In genomic region chr5:148546970-148547369, GRCm38 (mm10) we compare ENCODE assay signal across 28 mouse cellular contexts. TPM values are rescaled to one million over a fixed set of nuclear protein-coding genes. Genes with fewer than 3 reads are reported as not detected.
A peak's percentile ranks its signal among the peaks of the same experiment; 100 is the strongest.
DNase-seq lines count a peak whose midpoint lies in the region; ATAC-seq and TF ChIP-seq lines count a peak whose summit lies in the region.
"Had no signal": no experiment of that assay in that cellular context is flagged by ENCODE, and none has a peak within 500 bp of the region (broad histone marks: within the 10 kb centered on the region; RNA-seq: fewer than 3 reads in every experiment).

No protein-coding gene starts in this region.

- no peaks in the 10 kb centered on the region for H3K9me3 ChIP-seq in heart, embryonic 13.5 days
- no peaks in the 10 kb centered on the region for H3K9me3 ChIP-seq in heart, embryonic 12.5 days (replicated peaks)
- H3K9me3 ChIP-seq in liver, postnatal 0 days (ENCODE audit: low read length): no peaks in the 10 kb centered on the region
- H3K9me3 ChIP-seq in liver, embryonic 12.5 days (replicated peaks): no peaks in the 10 kb centered on the region
- H3K9me3 ChIP-seq: forebrain, embryonic 13.5 days; hindbrain, embryonic 10.5 days; hindbrain, embryonic 15.5 days; liver, embryonic 15.5 days; megakaryocyte, embryonic 14.5 days; midbrain, embryonic 12.5 days; neural tube, embryonic 12.5 days had no signal

- H3K36me3 ChIP-seq in heart, embryonic 13.5 days: no peaks in the 10 kb centered on the region
- no peaks in the 10 kb centered on the region for H3K36me3 ChIP-seq in heart, embryonic 12.5 days
- no peaks in the 10 kb centered on the region for H3K36me3 ChIP-seq in liver, postnatal 0 days (replicated peaks; ENCODE audit: insufficient read depth, low read length)
- no peaks in the 10 kb centered on the region for H3K36me3 ChIP-seq in liver, embryonic 12.5 days
- H3K36me3 ChIP-seq: hindbrain, embryonic 10.5 days; hindbrain, embryonic 15.5 days; liver, embryonic 15.5 days; midbrain, embryonic 12.5 days; neural tube, embryonic 12.5 days had no signal

- DNase-seq in liver, postnatal 0 days: no peak
- DNase-seq in adipocyte (ENCODE audit: low spot score): peak; percentile 66
- no peak for DNase-seq in urinary bladder, postnatal 4 days (ENCODE audit: low spot score in 2 of 2)
- no peak for DNase-seq in left cerebral cortex, postnatal 14 days (ENCODE audit: low spot score in 2 of 2)
- DNase-seq: adrenal gland, postnatal 10 days; cerebellum, adult 11-12 months; cerebellum, adult 9-11 months; embryo, embryonic 11 days; heart, adult 2 months; heart, postnatal 14 days; kidney, adult 9 months; liver; lung, postnatal 36 days; right cerebral cortex, postnatal 4 days; thymus, adult 18-20 months; thymus, postnatal 36 days had no signal

- intact Hi-C loops in left cerebral cortex, postnatal 14 days (cut with DNase I): loop anchor here (10.0 kb wide), 1 partner anchor 212 kb away; no protein-coding TSS in a partner anchor

- H3K27me3 ChIP-seq in heart, embryonic 13.5 days (replicated peaks): no peaks in the 10 kb centered on the region
- H3K27me3 ChIP-seq in heart, embryonic 12.5 days (replicated peaks): no peaks in the 10 kb centered on the region
- no peaks in the 10 kb centered on the region for H3K27me3 ChIP-seq in liver, postnatal 0 days (ENCODE audit: insufficient read depth, low read length)
- H3K27me3 ChIP-seq in liver, embryonic 12.5 days (replicated peaks): peaks cover 7% of the 10 kb centered on the region; the same call in 1 of the 2 replicates
- H3K27me3 ChIP-seq: forebrain, embryonic 13.5 days; hindbrain, embryonic 15.5 days; midbrain, embryonic 12.5 days; neural tube, embryonic 12.5 days had no signal

- ATAC-seq in heart, embryonic 13.5 days (ENCODE audit: extremely low read depth, insufficient number of reproducible peaks, low FRiP score, low TSS enrichment): no peak
- ATAC-seq in heart, embryonic 12.5 days (ENCODE audit: insufficient number of reproducible peaks, low FRiP score): no peak
- no peak for ATAC-seq in liver, postnatal 0 days
- ATAC-seq in liver, embryonic 12.5 days: no peak
- ATAC-seq: CD4-positive, CD25-positive, alpha-beta regulatory T cell, adult 4 months; forebrain, embryonic 13.5 days had no signal

- no peak overlapping the region for H3K4me3 ChIP-seq in heart, embryonic 13.5 days
- H3K4me3 ChIP-seq in heart, embryonic 12.5 days: no peak overlapping the region
- H3K4me3 ChIP-seq in liver, postnatal 0 days (ENCODE audit: low read depth, low read length): no peak overlapping the region
- H3K4me3 ChIP-seq in liver, embryonic 12.5 days: no peak overlapping the region
- H3K4me3 ChIP-seq: forebrain, embryonic 13.5 days; heart, adult 2 months; hindbrain, embryonic 10.5 days; hindbrain, embryonic 15.5 days; liver, embryonic 15.5 days; megakaryocyte, embryonic 14.5 days; midbrain, embryonic 12.5 days; myocyte; neural tube, embryonic 12.5 days had no signal

- no peak overlapping the region for H3K4me2 ChIP-seq in heart, embryonic 13.5 days
- H3K4me2 ChIP-seq in heart, embryonic 12.5 days: no peak overlapping the region
- H3K4me2 ChIP-seq in liver, postnatal 0 days (ENCODE audit: low read depth, low read length): no peak overlapping the region; the same call in 1 of the 2 replicates
- H3K4me2 ChIP-seq in liver, embryonic 12.5 days: no peak overlapping the region
- H3K4me2 ChIP-seq: forebrain, embryonic 13.5 days; liver, embryonic 15.5 days; midbrain, embryonic 12.5 days; neural tube, embryonic 12.5 days had no signal

- no peak for TF ChIP-seq CTCF in liver, postnatal 0 days (IDR thresholded peaks at IDR 0.05; ENCODE audit: low read depth)

- TF ChIP-seq EP300 in liver, postnatal 0 days (IDR thresholded peaks at IDR 0.05; ENCODE audit: low read depth): no peak

- 57% methylated on average over 2 of the region's 2 CpGs for WGBS in heart, embryonic 13.5 days
- 57% methylated on average over 2 of the region's 2 CpGs for WGBS in heart, embryonic 12.5 days
- WGBS in liver, postnatal 0 days (ENCODE audit: insufficient replicate concordance): 58% methylated on average over 2 of the region's 2 CpGs
- WGBS in liver, embryonic 12.5 days (ENCODE audit: insufficient replicate concordance): 67% methylated on average over 2 of the region's 2 CpGs

- 0 out of 2 replicates have a peak overlapping the region, but pooled peaks have one; percentile 2 for H3K9ac ChIP-seq in heart, embryonic 13.5 days
- H3K9ac ChIP-seq in heart, embryonic 12.5 days: no peak overlapping the region
- H3K9ac ChIP-seq in liver, postnatal 0 days (replicated peaks): no peak overlapping the region
- no peak overlapping the region for H3K9ac ChIP-seq in liver, embryonic 12.5 days
- H3K9ac ChIP-seq: forebrain, embryonic 13.5 days; hindbrain, embryonic 15.5 days; liver, embryonic 15.5 days; midbrain, embryonic 12.5 days; neural tube, embryonic 12.5 days had no signal

- H3K4me1 ChIP-seq in heart, embryonic 13.5 days: peaks cover 70% of the 10 kb centered on the region
- H3K4me1 ChIP-seq in heart, embryonic 12.5 days (replicated peaks): peaks cover 56% of the 10 kb centered on the region
- H3K4me1 ChIP-seq in liver, postnatal 0 days (ENCODE audit: insufficient read depth): peaks cover 37% of the 10 kb centered on the region
- H3K4me1 ChIP-seq in liver, embryonic 12.5 days: peaks cover 73% of the 10 kb centered on the region

- no peak overlapping the region for H3K27ac ChIP-seq in heart, embryonic 13.5 days (replicated peaks)
- H3K27ac ChIP-seq in heart, embryonic 12.5 days (ENCODE audit: poor library complexity, severe bottlenecking): no peak overlapping the region
- peak overlapping the region; percentile 81; the same call in 1 of the 2 replicates for H3K27ac ChIP-seq in liver, postnatal 0 days (ENCODE audit: low read depth)
- H3K27ac ChIP-seq in liver, embryonic 12.5 days: no peak overlapping the region
- H3K27ac ChIP-seq: forebrain, embryonic 13.5 days; hindbrain, embryonic 10.5 days; hindbrain, embryonic 15.5 days; liver, embryonic 15.5 days; midbrain, embryonic 12.5 days; neural tube, embryonic 12.5 days had no signal

RNA-seq across cellular contexts. Expression of gene Ubl3, which starts 5.6 kb away (rescaled TPM):
- 55.0 and 59.1 TPM in 2 replicates for polyA plus RNA-seq in heart, embryonic 13.5 days (2015; fragmentation: Nextera tagmentation; extraction: Ambion mirVana)
- polyA plus RNA-seq in heart, embryonic 12.5 days (2016; fragmentation: Nextera tagmentation; extraction: Ambion mirVana): 69.1 and 70.4 TPM in 2 replicates
- polyA plus RNA-seq in liver, postnatal 0 days (2015; fragmentation: Nextera tagmentation; extraction: Ambion mirVana): 37.0 and 39.4 TPM in 2 replicates
- polyA plus RNA-seq in liver, embryonic 12.5 days (2016; fragmentation: Nextera tagmentation; extraction: Ambion mirVana): 34.0 and 36.3 TPM in 2 replicates
- total RNA-seq in left cerebral cortex, postnatal 14 days (2021): 100 to 1,000 TPM; 177 to 179 TPM
